Mouse (Mus musculus): ENCODE results near the gene Cdh15. TPM values are rescaled to one million over a fixed set of nuclear protein-coding genes. Genes with fewer than 3 reads are reported as not detected.
A peak's percentile ranks its signal among the peaks of the same experiment; 100 is the strongest.

Cdh15 gene
- polyA plus RNA-seq, 1 experiment from 2014 or later: 1.5 TPM

GRCm38 (mm10) chr8:122812610-122813250, 35.0 kb upstream of the Cdh15 start:
- H3K9ac ChIP-seq (replicated peaks; ENCODE audit: low read length): no peak overlapping the region

DNA sequence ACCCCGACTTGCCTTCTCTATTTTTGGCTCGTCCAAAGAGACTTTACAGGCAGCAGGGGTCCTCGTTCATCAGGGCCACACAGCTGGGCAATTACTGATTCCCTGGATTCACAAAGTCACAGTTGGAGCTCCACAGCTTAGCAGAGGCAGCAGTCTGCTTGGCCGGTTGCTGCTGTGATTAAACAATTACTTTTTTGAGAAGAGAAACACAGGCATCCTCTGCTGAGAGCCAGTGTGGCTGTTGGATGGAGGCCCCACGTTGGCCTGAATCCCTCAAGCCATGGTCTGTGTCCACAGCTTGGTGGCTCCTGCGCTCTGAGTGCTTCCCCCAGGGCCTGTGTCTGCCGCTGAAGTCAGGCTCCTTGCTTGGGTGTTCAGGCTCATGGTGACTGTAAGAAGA, 33.2 kb upstream of the Cdh15 start:
- Histone ChIP-seq H3K27me3 (ENCODE audit: control insufficient read depth, insufficient read depth, low read length) (no peaks in the 10 kb centered on the region), H3K36me3 (ENCODE audit: control insufficient read depth, insufficient read depth, low read length) (peaks cover 14% of the 10 kb centered on the region; the same call in 1 of the 2 replicates), H3K27ac (replicated peaks; ENCODE audit: low read depth, low read length) (0 out of 2 replicates have a peak overlapping the region, but pooled peaks have one; percentile 6), H3K4me1 (ENCODE audit: control insufficient read depth, insufficient read depth, low read length) (peaks cover 36% of the 10 kb centered on the region), H3K4me3 (replicated peaks; ENCODE audit: low read depth, low read length) (no peak overlapping the region), H3K9ac (replicated peaks; ENCODE audit: low read length) (no peak overlapping the region; the same call in 1 of the 2 replicates), H3K4me2 (ENCODE audit: low read length) (no peak overlapping the region), H3K9me3 (ENCODE audit: control insufficient read depth, low read length) (no peaks in the 10 kb centered on the region)
- ATAC-seq (ENCODE audit: low FRiP score, low TSS enrichment) (no peak), DNase-seq (no peak)
- WGBS: 9% methylated on average over 7 of the region's 7 CpGs

More at GRCm38 (mm10) chr8:122812610-122813250, 35.0 kb upstream of the Cdh15 start:
- Histone ChIP-seq H3K27me3 (ENCODE audit: control insufficient read depth, insufficient read depth, low read length) (no peaks in the 10 kb centered on the region), H3K4me1 (ENCODE audit: control insufficient read depth, insufficient read depth, low read length) (peaks cover 35% of the 10 kb centered on the region), H3K27ac (replicated peaks; ENCODE audit: low read depth, low read length) (peak overlapping the region; percentile 82), H3K4me2 (ENCODE audit: low read length) (no peak overlapping the region), H3K36me3 (ENCODE audit: control insufficient read depth, insufficient read depth, low read length) (peaks cover 11% of the 10 kb centered on the region; the same call in 1 of the 2 replicates), H3K4me3 (replicated peaks; ENCODE audit: low read depth, low read length) (no peak overlapping the region), H3K9me3 (ENCODE audit: control insufficient read depth, low read length) (no peaks in the 10 kb centered on the region)
- no peak for DNase-seq
- no peak for ATAC-seq (ENCODE audit: low FRiP score, low TSS enrichment)
- WGBS: 75% methylated on average over 14 of the region's 14 CpGs

- Histone ChIP-seq H3K4me1 (ENCODE audit: control insufficient read depth, insufficient read depth, low read length) (peaks cover 27% of the 10 kb centered on the region), H3K9me3 (ENCODE audit: control insufficient read depth, low read length) (no peaks in the 10 kb centered on the region), H3K27ac (replicated peaks; ENCODE audit: low read depth, low read length) (no peak overlapping the region), H3K36me3 (ENCODE audit: control insufficient read depth, insufficient read depth, low read length) (peaks cover 14% of the 10 kb centered on the region; the same call in 1 of the 2 replicates), H3K4me3 (replicated peaks; ENCODE audit: low read depth, low read length) (no peak overlapping the region), H3K27me3 (ENCODE audit: control insufficient read depth, insufficient read depth, low read length) (no peaks in the 10 kb centered on the region), H3K4me2 (ENCODE audit: low read length) (no peak overlapping the region), H3K9ac (replicated peaks; ENCODE audit: low read length) (no peak overlapping the region)
- DNase-seq (no peak), ATAC-seq (ENCODE audit: low FRiP score, low TSS enrichment) (no peak)
- WGBS: 85% methylated on average over 6 of the region's 6 CpGs
Observed at GRCm38 (mm10) chr8:122816965-122817364, 30.8 kb upstream of the Cdh15 start.

- 30% methylated on average over 13 of the region's 13 CpGs for WGBS
- H3K4me3 ChIP-seq (replicated peaks; ENCODE audit: low read depth, low read length): no peak overlapping the region
- H3K27ac ChIP-seq (replicated peaks; ENCODE audit: low read depth, low read length): peak overlapping the region; percentile 52
- no peak overlapping the region for H3K9ac ChIP-seq (replicated peaks; ENCODE audit: low read length)
- no peaks in the 10 kb centered on the region for H3K9me3 ChIP-seq (ENCODE audit: control insufficient read depth, low read length)
- no peak for ATAC-seq (ENCODE audit: low FRiP score, low TSS enrichment)
- no peaks in the 10 kb centered on the region for H3K27me3 ChIP-seq (ENCODE audit: control insufficient read depth, insufficient read depth, low read length)
- H3K4me2 ChIP-seq (ENCODE audit: low read length): no peak overlapping the region
- peaks cover 19% of the 10 kb centered on the region for H3K4me1 ChIP-seq (ENCODE audit: control insufficient read depth, insufficient read depth, low read length)
- peaks cover 14% of the 10 kb centered on the region; the same call in 1 of the 2 replicates for H3K36me3 ChIP-seq (ENCODE audit: control insufficient read depth, insufficient read depth, low read length)
- no peak for DNase-seq
Observed at GRCm38 (mm10) chr8:122817724-122818496, 29.9 kb upstream of the Cdh15 start.

DNA sequence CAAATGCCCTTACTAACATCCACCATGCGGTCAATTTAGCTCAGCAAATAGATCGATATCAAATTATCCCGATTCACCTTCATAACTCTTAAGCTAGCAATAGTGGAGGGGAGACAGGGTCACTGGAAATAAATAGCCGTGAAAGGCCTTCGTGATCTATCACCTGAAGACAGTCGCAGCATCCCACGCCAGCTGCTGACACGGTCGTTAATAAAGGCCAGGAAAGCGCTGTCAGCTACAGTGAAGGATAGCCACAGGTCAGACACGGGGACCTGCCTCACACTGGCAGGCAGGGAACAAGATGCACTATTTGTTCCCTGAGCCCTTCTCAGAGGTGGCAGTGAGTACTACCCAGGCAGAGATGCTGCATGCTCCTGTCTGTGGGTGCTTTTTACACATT, 28.0 kb upstream of the Cdh15 start:
- no peak overlapping the region for H3K4me3 ChIP-seq (replicated peaks; ENCODE audit: low read depth, low read length)
- 87% methylated on average over 11 of the region's 11 CpGs for WGBS
- H3K4me1 ChIP-seq (ENCODE audit: control insufficient read depth, insufficient read depth, low read length): peaks cover 14% of the 10 kb centered on the region
- ATAC-seq (ENCODE audit: low FRiP score, low TSS enrichment): no peak
- no peak overlapping the region for H3K9ac ChIP-seq (replicated peaks; ENCODE audit: low read length)
- no peak for DNase-seq
- H3K27ac ChIP-seq (replicated peaks; ENCODE audit: low read depth, low read length): no peak overlapping the region
- no peak overlapping the region for H3K4me2 ChIP-seq (ENCODE audit: low read length)
- no peaks in the 10 kb centered on the region for H3K27me3 ChIP-seq (ENCODE audit: control insufficient read depth, insufficient read depth, low read length)
- no peaks in the 10 kb centered on the region for H3K9me3 ChIP-seq (ENCODE audit: control insufficient read depth, low read length)
- H3K36me3 ChIP-seq (ENCODE audit: control insufficient read depth, insufficient read depth, low read length): peaks cover 8% of the 10 kb centered on the region; the same call in 1 of the 2 replicates

GRCm38 (mm10) chr8:122824571-122824970, 23.2 kb upstream of the Cdh15 start:
- Histone ChIP-seq H3K27ac (replicated peaks; ENCODE audit: low read depth, low read length) (0 out of 2 replicates have a peak overlapping the region, but pooled peaks have one; percentile 13), H3K4me1 (ENCODE audit: control insufficient read depth, insufficient read depth, low read length) (0 out of 2 replicates have a peak, but pooled peaks cover 8% of the 10 kb centered on the region), H3K4me2 (ENCODE audit: low read length) (no peak overlapping the region), H3K9me3 (ENCODE audit: control insufficient read depth, low read length) (no peaks in the 10 kb centered on the region), H3K9ac (replicated peaks; ENCODE audit: low read length) (no peak overlapping the region), H3K36me3 (ENCODE audit: control insufficient read depth, insufficient read depth, low read length) (no peaks in the 10 kb centered on the region), H3K4me3 (replicated peaks; ENCODE audit: low read depth, low read length) (no peak overlapping the region), H3K27me3 (ENCODE audit: control insufficient read depth, insufficient read depth, low read length) (no peaks in the 10 kb centered on the region)
- DNase-seq: no peak
- 42% methylated on average over 5 of the region's 5 CpGs for WGBS
- ATAC-seq (ENCODE audit: low FRiP score, low TSS enrichment): no peak

DNA sequence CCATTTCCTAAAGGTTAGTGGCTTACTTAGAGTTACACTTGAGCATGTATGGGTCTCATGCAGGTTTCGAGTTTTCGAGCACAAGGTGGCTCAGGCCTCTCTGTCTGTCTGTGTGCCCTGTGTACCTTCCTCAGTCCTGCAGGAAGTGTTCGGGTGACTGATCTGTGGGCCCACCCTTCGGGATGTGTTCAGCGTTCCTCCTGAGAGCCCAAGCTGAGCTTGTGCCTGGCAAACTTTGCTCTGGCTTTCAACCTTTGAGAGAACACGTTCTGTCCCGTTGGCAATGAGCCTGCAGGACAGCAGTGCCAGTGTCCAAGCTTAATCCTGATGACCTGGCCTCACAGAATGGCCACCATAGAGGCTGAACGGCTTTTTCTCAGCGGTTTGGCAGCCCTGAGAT, 22.8 kb upstream of the Cdh15 start:
- Histone ChIP-seq H3K9me3 (ENCODE audit: control insufficient read depth, low read length) (no peaks in the 10 kb centered on the region), H3K4me1 (ENCODE audit: control insufficient read depth, insufficient read depth, low read length) (0 out of 2 replicates have a peak, but pooled peaks cover 8% of the 10 kb centered on the region), H3K27me3 (ENCODE audit: control insufficient read depth, insufficient read depth, low read length) (no peaks in the 10 kb centered on the region), H3K36me3 (ENCODE audit: control insufficient read depth, insufficient read depth, low read length) (no peaks in the 10 kb centered on the region), H3K4me3 (replicated peaks; ENCODE audit: low read depth, low read length) (no peak overlapping the region), H3K27ac (replicated peaks; ENCODE audit: low read depth, low read length) (0 out of 2 replicates have a peak overlapping the region, but pooled peaks have one; percentile 13), H3K9ac (replicated peaks; ENCODE audit: low read length) (no peak overlapping the region), H3K4me2 (ENCODE audit: low read length) (no peak overlapping the region)
- DNase-seq (no peak), ATAC-seq (ENCODE audit: low FRiP score, low TSS enrichment) (no peak)
- WGBS: 70% methylated on average over 9 of the region's 9 CpGs

DNA sequence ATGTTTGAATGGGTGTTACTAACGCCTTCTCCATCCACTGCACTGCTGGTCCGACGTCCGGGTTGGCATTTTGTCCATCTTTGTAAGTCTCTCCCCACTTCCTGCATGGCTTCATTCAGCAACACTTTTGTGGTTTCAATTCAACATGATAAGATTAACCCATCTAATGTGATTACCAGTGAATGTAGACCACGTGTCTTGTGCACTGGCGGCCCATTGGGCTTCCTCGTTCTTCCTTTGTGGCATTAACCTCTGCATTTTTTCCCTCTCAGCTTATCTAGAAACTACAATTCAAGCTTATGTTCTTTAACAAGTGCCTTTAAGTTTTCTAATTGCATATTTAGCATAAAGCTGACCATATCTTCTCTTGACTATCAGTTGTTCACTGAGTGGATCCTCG, 22.4 kb upstream of the Cdh15 start:
- 61% methylated on average over 8 of the region's 8 CpGs for WGBS
- Histone ChIP-seq H3K27me3 (ENCODE audit: control insufficient read depth, insufficient read depth, low read length) (no peaks in the 10 kb centered on the region), H3K9me3 (ENCODE audit: control insufficient read depth, low read length) (no peaks in the 10 kb centered on the region), H3K9ac (replicated peaks; ENCODE audit: low read length) (no peak overlapping the region), H3K4me1 (ENCODE audit: control insufficient read depth, insufficient read depth, low read length) (0 out of 2 replicates have a peak, but pooled peaks cover 8% of the 10 kb centered on the region), H3K4me3 (replicated peaks; ENCODE audit: low read depth, low read length) (no peak overlapping the region), H3K27ac (replicated peaks; ENCODE audit: low read depth, low read length) (no peak overlapping the region), H3K4me2 (ENCODE audit: low read length) (no peak overlapping the region), H3K36me3 (ENCODE audit: control insufficient read depth, insufficient read depth, low read length) (no peaks in the 10 kb centered on the region)
- no peak for DNase-seq
- no peak for ATAC-seq (ENCODE audit: low FRiP score, low TSS enrichment)
